Mouse (Mus musculus) liver, embryonic 15.5 days (tissue): ENCODE results near the gene Aif1l. TPM values are rescaled to one million over a fixed set of nuclear protein-coding genes. Genes with fewer than 3 reads are reported as not detected.

ENCODE experiments used
- ATAC-seq: fragments of 200-750 bp; cut with Nextera tagmentation; 2 replicates; pipeline ENCODE4 v1.8.0; 2017; ENCODE audit warnings: moderate number of reproducible peaks, mild to moderate bottlenecking, moderate library complexity; ENCODE audit not compliant: insufficient read depth
- H3K27ac ChIP-seq: fragments of 300-500 bp; sonication (generic); replicated peaks from 2 replicates; pipeline ENCODE4 v1.5.1; 2015; ENCODE audit warnings: mild to moderate bottlenecking, inconsistent platforms
- H3K27me3 ChIP-seq: fragments of 300-500 bp; sonication (generic); 2 replicates; pipeline ENCODE4 v1.6.1; 2015; ENCODE audit warnings: mild to moderate bottlenecking, inconsistent platforms
- H3K36me3 ChIP-seq: fragments of 300-500 bp; sonication (generic); replicated peaks from 2 replicates; pipeline ENCODE4 v1.6.1; 2015; ENCODE audit warnings: moderate library complexity, mild to moderate bottlenecking, inconsistent platforms
- H3K4me1 ChIP-seq: fragments of 300-500 bp; sonication (generic); replicated peaks from 2 replicates; pipeline ENCODE4 v1.6.1; 2015; ENCODE audit warnings: inconsistent platforms
- H3K4me2 ChIP-seq: fragments of 300-500 bp; sonication (generic); 2 replicates; pipeline ENCODE4 v1.6.1; 2015; ENCODE audit warnings: moderate library complexity, mild to moderate bottlenecking, inconsistent platforms
- H3K4me3 ChIP-seq: fragments of 300-500 bp; sonication (generic); replicated peaks from 2 replicates; pipeline ENCODE4 v1.5.1; 2015; ENCODE audit warnings: mild to moderate bottlenecking, inconsistent platforms
- H3K9ac ChIP-seq: fragments of 300-500 bp; sonication (generic); 2 replicates; pipeline ENCODE4 v1.6.1; 2015; ENCODE audit warnings: moderate library complexity, mild to moderate bottlenecking, inconsistent platforms
- H3K9me3 ChIP-seq: fragments of 300-500 bp; sonication (generic); replicated peaks from 2 replicates; pipeline ENCODE4 v1.6.1; 2016; ENCODE audit warnings: inconsistent platforms
- WGBS: fragments of 180-500 bp; shearing (Covaris S2); methylation state at CpG from one replicate; pipeline ENCODE4 v1.1.7; 2015; ENCODE audit warnings: mixed read lengths; ENCODE audit not compliant: insufficient replicate concordance; 5-methylcytosine and 5-hydroxymethylcytosine counted together
- polyA plus RNA-seq: library from polyadenylated mRNA; unstranded; fragments of >200 nt; fragmentation: Nextera tagmentation; extraction: Ambion mirVana; gene quantifications from 2 replicates; pipeline ENCODE4 v1.2.1, GENCODE M21; 2015

Aif1l gene
- polyA plus RNA-seq, 1 experiment from 2014 or later, result 1.5 TPM

GRCm38 (mm10) chr2:32008311-32008710 is 58.4 kb downstream of the Aif1l start:
- Histone ChIP-seq H3K27ac (no peak overlapping the region), H3K9me3 (no peaks in the 10 kb centered on the region), H3K27me3 (no peaks in the 10 kb centered on the region), H3K4me1 (no peaks in the 10 kb centered on the region), H3K4me3 (no peak overlapping the region), H3K4me2 (no peak overlapping the region), H3K36me3 (peaks cover 92% of the 10 kb centered on the region), H3K9ac (no peak overlapping the region)
- ATAC-seq, result no peak
- WGBS, result 84% methylated on average over 2 of the region's 2 CpGs

GRCm38 (mm10) chr2:32008716-32009115 is 58.8 kb downstream of the Aif1l start:
- 79% methylated on average over 11 of the region's 11 CpGs for WGBS
- Histone ChIP-seq H3K9me3 (no peaks in the 10 kb centered on the region), H3K36me3 (peaks cover 91% of the 10 kb centered on the region), H3K27ac (no peak overlapping the region), H3K9ac (no peak overlapping the region), H3K4me3 (no peak overlapping the region), H3K4me1 (no peaks in the 10 kb centered on the region), H3K27me3 (no peaks in the 10 kb centered on the region), H3K4me2 (no peak overlapping the region)
- ATAC-seq, result no peak

GRCm38 (mm10) chr2:32019704-32020103 is 69.8 kb downstream of the Aif1l start:
- peaks cover 95% of the 10 kb centered on the region for H3K36me3 ChIP-seq
- H3K27me3 ChIP-seq, result no peaks in the 10 kb centered on the region
- no peak overlapping the region for H3K4me3 ChIP-seq
- no peaks in the 10 kb centered on the region for H3K9me3 ChIP-seq
- WGBS, result 69% methylated on average over 4 of the region's 4 CpGs
- no peak for ATAC-seq
- H3K9ac ChIP-seq, result no peak overlapping the region
- H3K4me2 ChIP-seq, result no peak overlapping the region
- H3K4me1 ChIP-seq, result peaks cover 15% of the 10 kb centered on the region
- no peak overlapping the region for H3K27ac ChIP-seq

GRCm38 (mm10) chr2:32020229-32020628 is 70.3 kb downstream of the Aif1l start:
- WGBS, result 89% methylated on average over 5 of the region's 5 CpGs

More at GRCm38 (mm10) chr2:32020229-32020628, 70.3 kb downstream of the Aif1l start:
- Histone ChIP-seq H3K27me3 (no peaks in the 10 kb centered on the region), H3K27ac (no peak overlapping the region), H3K4me3 (no peak overlapping the region), H3K4me2 (no peak overlapping the region), H3K4me1 (peaks cover 15% of the 10 kb centered on the region), H3K36me3 (peaks cover 95% of the 10 kb centered on the region), H3K9ac (no peak overlapping the region), H3K9me3 (no peaks in the 10 kb centered on the region)
- no peak for ATAC-seq

Other genes starting within 250 kb of the Aif1l start
- 0.03 and 0.08 TPM in 2 replicates for gene Qrfp, start 139.6 kb upstream of the Aif1l start, polyA plus RNA-seq
- 0.02 TPM in 1 of 2 replicates, not detected in the other for gene Fibcd1, start 104.1 kb upstream of the Aif1l start, polyA plus RNA-seq
- gene Lamc3, start 62.8 kb upstream of the Aif1l start, polyA plus RNA-seq, result 0.06 TPM in 1 of 2 replicates, not detected in the other
- 40.5 and 44.7 TPM in 2 replicates for gene Nup214, start 24.3 kb downstream of the Aif1l start, polyA plus RNA-seq
- 11.4 TPM in 2 replicates for gene Fam78a, start 134.7 kb downstream of the Aif1l start, polyA plus RNA-seq
- gene Plpp7, start 145.4 kb downstream of the Aif1l start, polyA plus RNA-seq, result 1.9 and 2.0 TPM in 2 replicates
- 8.3 and 9.6 TPM in 2 replicates for gene Prrc2b, start 200.9 kb downstream of the Aif1l start, polyA plus RNA-seq